Mouse (Mus musculus): ENCODE measurements at regions not wholly inside any gene's neighbourhood (a gene's known extent, or its start where the extent isn't known, plus 50 kb on each side); places are given as distances from the start of the nearest gene placed in this dataset.
A peak's percentile ranks its signal among the peaks of the same experiment; 100 is the strongest.

GRCm38 (mm10) chr4:37974891-37975448, 1023.4 kb upstream of the Lingo2 start:
- peak; percentile 3 for DNase-seq (ENCODE audit: low spot score)
